Mouse (Mus musculus) limb, embryonic 14.5 days (tissue): ENCODE results near the gene Fam104a. TPM values are rescaled to one million over a fixed set of nuclear protein-coding genes. Genes with fewer than 3 reads are reported as not detected.

Experiments
- ATAC-seq: fragments of 200-750 bp; cut with Nextera tagmentation; 2 replicates; pipeline ENCODE4 v1.8.0; 2017; ENCODE audit warnings: low read depth, moderate number of reproducible peaks, moderate TSS enrichment; ENCODE audit not compliant: low FRiP score
- DNase-seq: peaks from one replicate; pipeline ENCODE4 v3.0.0-alpha.2; 2015; ENCODE audit warnings: low spot score
- H3K27ac ChIP-seq: fragments of 300-500 bp; sonication (generic); replicated peaks from 2 replicates; pipeline ENCODE4 v1.5.1; 2014; ENCODE audit warnings: low read depth, mild to moderate bottlenecking, low read length, moderate library complexity, mixed read lengths
- H3K27me3 ChIP-seq: fragments of 300-500 bp; sonication (generic); 2 replicates; pipeline ENCODE4 v1.6.1; 2014; ENCODE audit warnings: low read length, mixed read lengths; ENCODE audit not compliant: control insufficient read depth, insufficient read depth
- H3K36me3 ChIP-seq: fragments of 300-500 bp; sonication (generic); 2 replicates; pipeline ENCODE4 v1.6.1; 2014; ENCODE audit warnings: mild to moderate bottlenecking, low read length, moderate library complexity, mixed read lengths; ENCODE audit not compliant: control insufficient read depth, insufficient read depth
- H3K4me1 ChIP-seq: fragments of 300-500 bp; sonication (generic); 2 replicates; pipeline ENCODE4 v1.6.1; 2014; ENCODE audit warnings: antibody characterized with exemption, low read length, mixed read lengths; ENCODE audit not compliant: control insufficient read depth, insufficient read depth
- H3K4me2 ChIP-seq: fragments of 300-500 bp; sonication (generic); replicated peaks from 2 replicates; pipeline ENCODE4 v1.6.1; 2014; ENCODE audit warnings: low read depth, mild to moderate bottlenecking, low read length, moderate library complexity; ENCODE audit not compliant: severe bottlenecking
- H3K4me3 ChIP-seq: fragments of 300-500 bp; sonication (generic); replicated peaks from 2 replicates; pipeline ENCODE4 v1.5.1; 2014; ENCODE audit warnings: low read length
- H3K9ac ChIP-seq: fragments of 300-500 bp; sonication (generic); 2 replicates; pipeline ENCODE4 v1.6.1; 2014; ENCODE audit warnings: mild to moderate bottlenecking, low read depth, low read length, moderate library complexity; ENCODE audit not compliant: severe bottlenecking
- H3K9me3 ChIP-seq: fragments of 300-500 bp; sonication (generic); 2 replicates; pipeline ENCODE4 v1.6.1; 2016; ENCODE audit warnings: low read length; ENCODE audit not compliant: control insufficient read depth
- POLR2A ChIP-seq: fragments of 200-500 bp; IDR thresholded peaks from 2 replicates; pipeline ENCODE4 v1.8.0; 2012; ENCODE audit warnings: inconsistent platforms, mild to moderate bottlenecking, moderate library complexity, borderline replicate concordance; ENCODE audit not compliant: insufficient read depth, insufficient read length; ENCODE audit errors: extremely low read depth
- WGBS: fragments of 180-500 bp; shearing (Covaris S2); extraction: QIAGEN DNeasy Blood & Tissue Kit; methylation state at CpG from one replicate; pipeline ENCODE4 v1.1.7; 2014; 5-methylcytosine and 5-hydroxymethylcytosine counted together
- polyA plus RNA-seq, 2 experiments: library from polyadenylated mRNA; depleted of rRNA in 1 of 2; stranded (reverse) in 1 of 2; unstranded in 1 of 2; fragments of >200 nt; fragmentation: Nextera tagmentation in 1 of 2; extraction: Ambion mirVana in 1 of 2; gene quantifications; 2 replicates each; pipeline versions ENCODE4 v1.2.1 to v1.2.3; 2012 to 2014

Fam104a gene
- polyA plus RNA-seq, 2 experiments, result 30.3 to 50.2 TPM

GRCm38 (mm10) chr11:113716132-113716531, 32.2 kb upstream of the Fam104a start:
- WGBS, result 96% methylated on average over 2 of the region's 2 CpGs
- H3K36me3 ChIP-seq, result no peaks in the 10 kb centered on the region
- ATAC-seq (no peak), DNase-seq (no peak)
- H3K4me3 ChIP-seq, result no peak overlapping the region
- no peaks in the 10 kb centered on the region for H3K9me3 ChIP-seq
- no peak overlapping the region for H3K27ac ChIP-seq
- TF ChIP-seq POLR2A, result no peak
- no peaks in the 10 kb centered on the region for H3K27me3 ChIP-seq
- no peaks in the 10 kb centered on the region for H3K4me1 ChIP-seq
- H3K4me2 ChIP-seq, result no peak overlapping the region
- no peak overlapping the region for H3K9ac ChIP-seq

GRCm38 (mm10) chr11:113715078-113715674, 31.2 kb upstream of the Fam104a start:
- TF ChIP-seq POLR2A, result no peak
- WGBS, result 65% methylated on average over 7 of the region's 7 CpGs

GRCm38 (mm10) chr11:113711061-113711460, 27.1 kb upstream of the Fam104a start:
- TF ChIP-seq POLR2A, result no peak
- peaks cover 19% of the 10 kb centered on the region for H3K4me1 ChIP-seq
- WGBS, result 87% methylated on average over 1 of the region's 1 CpGs
- no peak overlapping the region for H3K27ac ChIP-seq
- no peaks in the 10 kb centered on the region for H3K9me3 ChIP-seq
- H3K27me3 ChIP-seq, result no peaks in the 10 kb centered on the region
- H3K4me2 ChIP-seq, result no peak overlapping the region
- peaks cover 5% of the 10 kb centered on the region; the same call in 1 of the 2 replicates for H3K36me3 ChIP-seq
- DNase-seq (no peak), ATAC-seq (no peak)
- H3K4me3 ChIP-seq, result no peak overlapping the region
- H3K9ac ChIP-seq, result no peak overlapping the region

More at GRCm38 (mm10) chr11:113715078-113715674, 31.2 kb upstream of the Fam104a start:
- no peak overlapping the region for H3K27ac ChIP-seq
- no peak for ATAC-seq
- H3K36me3 ChIP-seq, result no peaks in the 10 kb centered on the region
- no peaks in the 10 kb centered on the region for H3K27me3 ChIP-seq
- no peak for DNase-seq
- no peak overlapping the region for H3K9ac ChIP-seq
- H3K9me3 ChIP-seq, result no peaks in the 10 kb centered on the region
- H3K4me2 ChIP-seq, result no peak overlapping the region
- no peak overlapping the region for H3K4me3 ChIP-seq
- H3K4me1 ChIP-seq, result peaks cover 7% of the 10 kb centered on the region

- ATAC-seq (peak; percentile 32; the same call in 1 of the 2 replicates), DNase-seq (peak; percentile 59)
- Histone ChIP-seq H3K36me3 (peaks cover 5% of the 10 kb centered on the region; the same call in 1 of the 2 replicates), H3K4me1 (peaks cover 19% of the 10 kb centered on the region), H3K4me3 (no peak overlapping the region), H3K27me3 (no peaks in the 10 kb centered on the region), H3K27ac (peak overlapping the region; percentile 58; the same call in 1 of the 2 replicates), H3K4me2 (0 out of 2 replicates have a peak overlapping the region, but pooled peaks have one; percentile 10), H3K9ac (peak overlapping the region; percentile 41), H3K9me3 (no peaks in the 10 kb centered on the region)
- TF ChIP-seq POLR2A, result no peak
- 5% methylated on average over 10 of the region's 10 CpGs for WGBS
These were observed 26.4 kb upstream of the Fam104a start for GRCm38 (mm10) chr11:113710257-113710777.

- H3K9me3 ChIP-seq, result no peaks in the 10 kb centered on the region
- peak within 1 kb of the TSS; percentile 41 for H3K9ac ChIP-seq
- H3K36me3 ChIP-seq, result peaks cover 5% of the 10 kb centered on the region; the same call in 1 of the 2 replicates
- DNase-seq (no peak), ATAC-seq (peak; percentile 38; the same call in 1 of the 2 replicates)
- H3K4me2 ChIP-seq, result 0 out of 2 replicates have a peak within 1 kb of the TSS, but pooled peaks have one; percentile 10
- H3K27me3 ChIP-seq, result no peaks in the 10 kb centered on the region
- TF ChIP-seq POLR2A, result no peak
- WGBS, result 12% methylated on average over 11 of the region's 11 CpGs
- H3K27ac ChIP-seq, result peak within 1 kb of the TSS; percentile 58; the same call in 1 of the 2 replicates
- H3K4me3 ChIP-seq, result no peak within 1 kb of the TSS
- H3K4me1 ChIP-seq, result peaks cover 19% of the 10 kb centered on the region
These were observed 25.8 kb upstream of the Fam104a start, which contains the start of gene Cpsf4l for GRCm38 (mm10) chr11:113709731-113710256. Gene Cpsf4l, minus strand, starts transcription at chr11:113710017.
